Mouse (Mus musculus): ENCODE data around the gene Tmem177. TPM values are rescaled to one million over a fixed set of nuclear protein-coding genes. Genes with fewer than 3 reads are reported as not detected.

Tmem177 gene
- polyA plus RNA-seq, 1 experiment from 2014 or later = 4.3 TPM

DNA sequence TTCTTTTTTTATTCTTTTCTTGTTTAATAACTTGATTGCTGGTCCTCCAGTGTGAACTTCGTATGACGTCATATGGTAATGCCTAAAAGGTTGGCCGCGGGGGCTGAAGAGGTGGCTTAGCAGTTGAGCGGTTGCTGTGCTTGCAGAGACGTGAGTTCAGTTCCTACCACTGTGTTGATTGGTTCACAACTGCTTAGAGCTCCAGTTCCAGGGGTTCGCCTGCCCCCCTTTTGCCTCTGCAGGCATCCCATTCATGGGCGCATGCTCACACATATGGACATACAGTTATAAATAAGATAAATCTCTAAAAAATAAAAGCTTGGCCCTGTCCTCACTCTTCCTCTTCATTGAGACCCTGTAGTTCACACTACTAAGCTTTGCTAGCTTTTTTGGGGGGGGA lies 37.1 kb upstream of the Tmem177 start:
- no peak for ATAC-seq
- no peaks in the 10 kb centered on the region for H3K9me3 ChIP-seq (ENCODE audit: control insufficient read depth)
- H3K36me3 ChIP-seq (ENCODE audit: control insufficient read depth, insufficient read depth) = no peaks in the 10 kb centered on the region
- H3K4me2 ChIP-seq (replicated peaks; ENCODE audit: low read depth) = no peak overlapping the region
- H3K4me1 ChIP-seq (replicated peaks; ENCODE audit: control insufficient read depth, insufficient read depth, low read length) = no peaks in the 10 kb centered on the region
- no peak for TF ChIP-seq CTCF (IDR thresholded peaks at IDR 0.05; ENCODE audit: low read depth)
- WGBS = 91% methylated on average over 8 of the region's 8 CpGs
- no peak overlapping the region for H3K4me3 ChIP-seq (ENCODE audit: low read depth, low read length)
- H3K27me3 ChIP-seq (replicated peaks; ENCODE audit: control insufficient read depth, insufficient read depth, low read length) = no peaks in the 10 kb centered on the region
- no peak overlapping the region for H3K9ac ChIP-seq (ENCODE audit: low read depth, low read length)
- no peak overlapping the region for H3K27ac ChIP-seq (ENCODE audit: low read depth, low read length)

DNA sequence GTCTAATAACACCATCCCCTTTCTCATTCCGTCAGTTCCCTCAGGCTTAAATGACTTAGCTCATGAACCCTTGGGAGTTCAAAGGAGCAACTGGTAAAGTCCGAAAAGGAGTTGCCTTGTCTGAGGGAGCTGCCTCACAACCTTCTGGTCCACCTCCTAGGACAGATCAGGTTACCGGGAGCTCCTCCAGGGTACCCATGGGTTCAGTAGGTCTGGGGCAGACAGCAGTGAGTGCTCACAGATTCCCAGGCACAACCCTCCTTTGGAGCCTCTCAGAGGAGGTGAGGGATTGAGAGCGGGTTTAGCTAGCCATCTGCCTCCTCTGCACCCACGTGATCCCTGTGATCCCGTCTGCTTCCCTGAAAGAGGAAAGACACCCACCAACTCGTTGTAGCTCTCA lies 23.9 kb upstream of the Tmem177 start:
- no peaks in the 10 kb centered on the region for H3K36me3 ChIP-seq (ENCODE audit: control insufficient read depth, insufficient read depth)
- no peaks in the 10 kb centered on the region for H3K4me1 ChIP-seq (replicated peaks; ENCODE audit: control insufficient read depth, insufficient read depth, low read length)
- H3K9me3 ChIP-seq (ENCODE audit: control insufficient read depth) = no peaks in the 10 kb centered on the region
- H3K27me3 ChIP-seq (replicated peaks; ENCODE audit: control insufficient read depth, insufficient read depth, low read length) = no peaks in the 10 kb centered on the region
- H3K9ac ChIP-seq (ENCODE audit: low read depth, low read length) = no peak overlapping the region
- TF ChIP-seq CTCF (IDR thresholded peaks at IDR 0.05; ENCODE audit: low read depth) = no peak
- ATAC-seq = no peak
- H3K4me3 ChIP-seq (ENCODE audit: low read depth, low read length) = no peak overlapping the region
- no peak overlapping the region for H3K27ac ChIP-seq (ENCODE audit: low read depth, low read length)
- WGBS = 40% methylated on average over 7 of the region's 7 CpGs
- H3K4me2 ChIP-seq (replicated peaks; ENCODE audit: low read depth) = no peak overlapping the region

GRCm38 (mm10) chr1:119931421-119932150 lies 18.6 kb upstream of the Tmem177 start:
- no peaks in the 10 kb centered on the region for H3K4me1 ChIP-seq (replicated peaks; ENCODE audit: control insufficient read depth, insufficient read depth, low read length)
- no peak overlapping the region for H3K4me2 ChIP-seq (replicated peaks; ENCODE audit: low read depth)
- no peak overlapping the region for H3K4me3 ChIP-seq (ENCODE audit: low read depth, low read length)
- 87% methylated on average over 4 of the region's 4 CpGs for WGBS
- no peak overlapping the region for H3K9ac ChIP-seq (ENCODE audit: low read depth, low read length)
- H3K27ac ChIP-seq (ENCODE audit: low read depth, low read length) = no peak overlapping the region
- no peak for TF ChIP-seq CTCF (IDR thresholded peaks at IDR 0.05; ENCODE audit: low read depth)
- ATAC-seq = no peak
- H3K9me3 ChIP-seq (ENCODE audit: control insufficient read depth) = no peaks in the 10 kb centered on the region
- H3K36me3 ChIP-seq (ENCODE audit: control insufficient read depth, insufficient read depth) = no peaks in the 10 kb centered on the region
- H3K27me3 ChIP-seq (replicated peaks; ENCODE audit: control insufficient read depth, insufficient read depth, low read length) = no peaks in the 10 kb centered on the region

DNA sequence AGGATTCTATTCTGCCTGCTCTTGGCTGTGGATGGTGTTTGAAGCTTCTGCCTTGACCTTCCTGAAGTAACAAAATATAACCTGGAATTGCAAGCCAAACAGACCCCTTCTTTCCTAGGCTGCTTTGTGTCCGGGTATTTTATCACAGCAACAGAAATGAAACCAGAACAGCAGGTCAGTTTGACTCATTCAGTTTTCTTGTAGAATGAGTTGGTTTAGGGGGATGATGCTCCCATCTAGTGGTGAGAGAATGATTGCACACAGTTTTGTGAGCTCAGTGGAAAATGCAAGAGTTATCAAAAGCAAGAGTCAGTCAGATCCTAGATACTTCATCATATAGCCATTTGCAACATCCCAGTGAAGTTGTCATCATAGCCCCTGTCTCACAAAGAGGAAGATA lies 16.7 kb upstream of the Tmem177 start:
- WGBS = 34% methylated on average over 1 of the region's 1 CpGs
- no peaks in the 10 kb centered on the region for H3K27me3 ChIP-seq (replicated peaks; ENCODE audit: control insufficient read depth, insufficient read depth, low read length)
- no peak overlapping the region for H3K4me3 ChIP-seq (ENCODE audit: low read depth, low read length)
- H3K4me1 ChIP-seq (replicated peaks; ENCODE audit: control insufficient read depth, insufficient read depth, low read length) = no peaks in the 10 kb centered on the region
- no peak overlapping the region for H3K27ac ChIP-seq (ENCODE audit: low read depth, low read length)
- no peak overlapping the region for H3K9ac ChIP-seq (ENCODE audit: low read depth, low read length)
- no peak overlapping the region for H3K4me2 ChIP-seq (replicated peaks; ENCODE audit: low read depth)
- no peak for ATAC-seq
- H3K9me3 ChIP-seq (ENCODE audit: control insufficient read depth) = no peaks in the 10 kb centered on the region
- H3K36me3 ChIP-seq (ENCODE audit: control insufficient read depth, insufficient read depth) = no peaks in the 10 kb centered on the region
- TF ChIP-seq CTCF (IDR thresholded peaks at IDR 0.05; ENCODE audit: low read depth) = peak; percentile 77

GRCm38 (mm10) chr1:119919299-119919698 lies 6.3 kb upstream of the Tmem177 start:
- Histone ChIP-seq H3K4me1 (replicated peaks; ENCODE audit: control insufficient read depth, insufficient read depth, low read length) (no peaks in the 10 kb centered on the region), H3K27ac (ENCODE audit: low read depth, low read length) (no peak overlapping the region), H3K9ac (ENCODE audit: low read depth, low read length) (no peak overlapping the region), H3K4me3 (ENCODE audit: low read depth, low read length) (no peak overlapping the region), H3K36me3 (ENCODE audit: control insufficient read depth, insufficient read depth) (no peaks in the 10 kb centered on the region), H3K27me3 (replicated peaks; ENCODE audit: control insufficient read depth, insufficient read depth, low read length) (no peaks in the 10 kb centered on the region), H3K4me2 (replicated peaks; ENCODE audit: low read depth) (no peak overlapping the region), H3K9me3 (ENCODE audit: control insufficient read depth) (no peaks in the 10 kb centered on the region)
- peak; percentile 75 for TF ChIP-seq CTCF (IDR thresholded peaks at IDR 0.05; ENCODE audit: low read depth)
- 55% methylated on average over 4 of the region's 4 CpGs for WGBS
- no peak for ATAC-seq

DNA sequence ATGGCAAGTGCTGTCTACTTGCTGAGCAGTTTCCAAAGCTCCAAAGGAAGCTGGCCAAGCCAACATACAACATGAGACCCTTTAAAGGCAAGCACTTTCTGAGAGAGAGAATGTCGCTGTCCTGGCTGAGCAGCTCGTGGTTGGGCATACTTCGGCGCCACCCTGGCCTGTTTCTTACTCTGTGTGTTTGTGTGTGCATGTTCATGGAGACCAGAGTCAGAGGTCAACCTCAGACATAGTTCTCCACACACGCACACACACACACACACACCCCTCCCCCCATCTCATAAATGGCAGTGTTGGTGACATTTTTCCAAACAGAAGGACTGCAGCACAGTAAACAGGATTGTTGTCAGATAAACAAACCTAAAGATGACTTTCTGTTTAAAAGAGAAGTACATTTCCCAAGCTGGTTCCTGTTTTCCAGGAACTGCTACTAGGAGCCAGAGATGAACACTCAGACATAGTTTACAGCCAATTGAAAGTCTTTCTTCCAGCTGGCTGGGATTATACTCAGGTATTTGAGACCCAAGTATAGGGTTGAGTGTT lies 3.9 kb upstream of the Tmem177 start:
- Histone ChIP-seq H3K4me1 (replicated peaks; ENCODE audit: control insufficient read depth, insufficient read depth, low read length) (no peaks in the 10 kb centered on the region), H3K9ac (ENCODE audit: low read depth, low read length) (no peak overlapping the region), H3K4me2 (replicated peaks; ENCODE audit: low read depth) (no peak overlapping the region), H3K36me3 (ENCODE audit: control insufficient read depth, insufficient read depth) (no peaks in the 10 kb centered on the region), H3K4me3 (ENCODE audit: low read depth, low read length) (no peak overlapping the region), H3K27ac (ENCODE audit: low read depth, low read length) (no peak overlapping the region), H3K27me3 (replicated peaks; ENCODE audit: control insufficient read depth, insufficient read depth, low read length) (no peaks in the 10 kb centered on the region), H3K9me3 (ENCODE audit: control insufficient read depth) (no peaks in the 10 kb centered on the region)
- no peak for TF ChIP-seq CTCF (IDR thresholded peaks at IDR 0.05; ENCODE audit: low read depth)
- WGBS = 72% methylated on average over 5 of the region's 5 CpGs
- ATAC-seq = no peak
